Mouse (Mus musculus): ENCODE data around the gene Jam2. TPM values are rescaled to one million over a fixed set of nuclear protein-coding genes. Genes with fewer than 3 reads are reported as not detected.
A peak's percentile ranks its signal among the peaks of the same experiment; 100 is the strongest.

Gene Jam2
- total and polyA plus RNA-seq, 2 experiments from 2014 or later: 28.7 to 31.2 TPM

DNA sequence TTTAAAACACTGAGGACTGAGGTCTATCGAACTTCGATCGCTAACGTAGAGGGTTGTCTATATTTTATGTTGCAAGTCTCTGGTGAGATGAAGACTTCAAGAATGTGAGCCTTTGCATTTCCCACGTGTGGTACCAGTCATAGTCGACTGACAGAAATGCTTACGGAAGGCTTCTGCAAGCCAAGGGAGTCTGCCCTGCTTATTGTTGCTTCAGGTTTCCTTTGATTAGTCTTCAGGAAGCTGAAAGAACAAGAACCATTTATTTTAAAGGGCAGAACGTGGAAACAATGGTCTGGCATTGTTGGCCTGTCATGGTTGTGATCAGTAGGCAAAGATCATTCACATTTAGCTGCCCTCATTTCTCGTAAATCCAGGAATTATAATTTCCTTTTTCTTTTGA lies 22.8 kb downstream of the Jam2 start:
- no peak for ATAC-seq
- H3K27me3 ChIP-seq (ENCODE audit: insufficient read depth, low read length): no peaks in the 10 kb centered on the region
- H3K9me3 ChIP-seq (ENCODE audit: low read length): no peaks in the 10 kb centered on the region
- no peak overlapping the region for H3K27ac ChIP-seq
- no peak overlapping the region for H3K9ac ChIP-seq (replicated peaks; ENCODE audit: low read length)
- no peak overlapping the region for H3K4me2 ChIP-seq (ENCODE audit: low read depth, low read length)
- no peak for TF ChIP-seq CTCF (IDR thresholded peaks at IDR 0.05; ENCODE audit: low read depth)
- no peaks in the 10 kb centered on the region for H3K36me3 ChIP-seq (ENCODE audit: insufficient read depth, low read length)
- H3K4me1 ChIP-seq (ENCODE audit: insufficient read depth, low read length): no peaks in the 10 kb centered on the region
- WGBS: 57% methylated on average over 9 of the region's 9 CpGs
- H3K4me3 ChIP-seq (ENCODE audit: low read length): no peak overlapping the region
- no peak for DNase-seq (ENCODE audit: low spot score)

- Histone ChIP-seq H3K27ac (no peak overlapping the region), H3K36me3 (ENCODE audit: insufficient read depth, low read length) (no peaks in the 10 kb centered on the region), H3K9me3 (ENCODE audit: low read length) (no peaks in the 10 kb centered on the region), H3K27me3 (ENCODE audit: insufficient read depth, low read length) (no peaks in the 10 kb centered on the region), H3K4me2 (ENCODE audit: low read depth, low read length) (no peak overlapping the region), H3K4me3 (ENCODE audit: low read length) (no peak overlapping the region), H3K4me1 (ENCODE audit: insufficient read depth, low read length) (no peaks in the 10 kb centered on the region), H3K9ac (replicated peaks; ENCODE audit: low read length) (no peak overlapping the region)
- WGBS: 100% methylated on average over 1 of the region's 2 CpGs
- DNase-seq (ENCODE audit: low spot score): no peak
- no peak for ATAC-seq
- no peak for TF ChIP-seq CTCF (IDR thresholded peaks at IDR 0.05; ENCODE audit: low read depth)
Measured at GRCm38 (mm10) chr16:84800038-84800437, 26.1 kb downstream of the Jam2 start.

- Histone ChIP-seq H3K9me3 (ENCODE audit: low read length) (no peaks in the 10 kb centered on the region), H3K9ac (replicated peaks; ENCODE audit: low read length) (no peak overlapping the region), H3K4me1 (ENCODE audit: insufficient read depth, low read length) (no peaks in the 10 kb centered on the region), H3K27me3 (ENCODE audit: insufficient read depth, low read length) (no peaks in the 10 kb centered on the region), H3K36me3 (ENCODE audit: insufficient read depth, low read length) (no peaks in the 10 kb centered on the region), H3K4me2 (ENCODE audit: low read depth, low read length) (no peak overlapping the region), H3K27ac (no peak overlapping the region), H3K4me3 (ENCODE audit: low read length) (no peak overlapping the region)
- 64% methylated on average over 6 of the region's 6 CpGs for WGBS
- no peak for ATAC-seq
- no peak for TF ChIP-seq CTCF (IDR thresholded peaks at IDR 0.05; ENCODE audit: low read depth)
- DNase-seq (ENCODE audit: low spot score): peak; percentile 7
Measured at GRCm38 (mm10) chr16:84802217-84802616, 28.3 kb downstream of the Jam2 start.

GRCm38 (mm10) chr16:84804866-84805265 lies 30.9 kb downstream of the Jam2 start:
- Histone ChIP-seq H3K9ac (replicated peaks; ENCODE audit: low read length) (no peak overlapping the region), H3K4me3 (ENCODE audit: low read length) (no peak overlapping the region), H3K4me1 (ENCODE audit: insufficient read depth, low read length) (no peaks in the 10 kb centered on the region), H3K9me3 (ENCODE audit: low read length) (no peaks in the 10 kb centered on the region), H3K36me3 (ENCODE audit: insufficient read depth, low read length) (no peaks in the 10 kb centered on the region), H3K4me2 (ENCODE audit: low read depth, low read length) (no peak overlapping the region), H3K27me3 (ENCODE audit: insufficient read depth, low read length) (no peaks in the 10 kb centered on the region), H3K27ac (no peak overlapping the region)
- no peak for TF ChIP-seq CTCF (IDR thresholded peaks at IDR 0.05; ENCODE audit: low read depth)
- WGBS: 83% methylated on average over 5 of the region's 5 CpGs
- DNase-seq (ENCODE audit: low spot score): no peak
- ATAC-seq: no peak

DNA sequence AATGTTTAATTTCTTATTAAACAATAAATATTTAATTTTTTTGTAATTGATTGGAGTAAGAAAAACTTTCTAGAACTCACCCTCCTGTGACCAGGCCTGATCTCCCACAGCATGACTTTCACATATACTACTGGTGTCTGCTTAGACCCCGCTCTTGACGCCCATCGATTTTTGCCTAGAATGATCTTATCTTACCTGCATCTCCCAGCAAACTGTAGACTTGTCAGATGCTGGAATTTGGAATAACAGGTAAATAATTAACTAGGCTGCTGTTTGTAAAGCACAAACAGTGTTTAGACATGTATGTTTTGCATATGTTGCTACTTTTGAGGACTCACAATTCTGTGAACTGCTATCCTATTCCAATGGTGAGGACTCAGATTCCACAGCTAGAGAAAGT lies 32.3 kb downstream of the Jam2 start:
- Histone ChIP-seq H3K36me3 (ENCODE audit: insufficient read depth, low read length) (no peaks in the 10 kb centered on the region), H3K27me3 (ENCODE audit: insufficient read depth, low read length) (no peaks in the 10 kb centered on the region), H3K9me3 (ENCODE audit: low read length) (no peaks in the 10 kb centered on the region), H3K27ac (no peak overlapping the region), H3K4me1 (ENCODE audit: insufficient read depth, low read length) (no peaks in the 10 kb centered on the region), H3K4me2 (ENCODE audit: low read depth, low read length) (no peak overlapping the region), H3K9ac (replicated peaks; ENCODE audit: low read length) (no peak overlapping the region), H3K4me3 (ENCODE audit: low read length) (no peak overlapping the region)
- ATAC-seq (no peak), DNase-seq (ENCODE audit: low spot score) (no peak)
- 97% methylated on average over 3 of the region's 3 CpGs for WGBS
- no peak for TF ChIP-seq CTCF (IDR thresholded peaks at IDR 0.05; ENCODE audit: low read depth)

GRCm38 (mm10) chr16:84807874-84808273 lies 34.0 kb downstream of the Jam2 start:
- no peak for ATAC-seq
- no peaks in the 10 kb centered on the region for H3K27me3 ChIP-seq (ENCODE audit: insufficient read depth, low read length)

DNA sequence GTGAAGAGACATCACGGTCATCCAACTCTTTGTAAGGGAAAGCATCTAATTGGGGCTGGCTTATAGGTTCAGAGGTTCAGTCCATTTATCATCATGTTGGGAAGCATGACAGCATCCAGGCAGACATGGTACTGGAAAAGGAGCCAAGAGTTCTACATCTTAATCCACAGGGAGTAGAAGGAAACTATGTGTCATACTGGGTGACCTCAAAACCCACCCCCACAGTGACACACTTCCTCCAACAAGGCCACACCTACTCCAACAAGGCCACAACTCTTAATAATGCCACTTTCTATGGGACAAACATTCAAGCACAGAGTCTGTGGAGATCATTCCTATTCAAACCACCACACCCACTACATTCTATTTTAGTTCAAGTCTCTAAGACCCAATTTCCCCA lies 36.3 kb downstream of the Jam2 start:
- no peak for DNase-seq (ENCODE audit: low spot score)
- no peaks in the 10 kb centered on the region for H3K36me3 ChIP-seq (ENCODE audit: insufficient read depth, low read length)
- H3K9ac ChIP-seq (replicated peaks; ENCODE audit: low read length): no peak overlapping the region
- ATAC-seq: no peak
- H3K27me3 ChIP-seq (ENCODE audit: insufficient read depth, low read length): no peaks in the 10 kb centered on the region
- 89% methylated on average over 1 of the region's 1 CpGs for WGBS
- TF ChIP-seq CTCF (IDR thresholded peaks at IDR 0.05; ENCODE audit: low read depth): no peak
- no peak overlapping the region for H3K4me2 ChIP-seq (ENCODE audit: low read depth, low read length)
- no peak overlapping the region for H3K27ac ChIP-seq
- no peak overlapping the region for H3K4me3 ChIP-seq (ENCODE audit: low read length)
- no peaks in the 10 kb centered on the region for H3K4me1 ChIP-seq (ENCODE audit: insufficient read depth, low read length)
- no peaks in the 10 kb centered on the region for H3K9me3 ChIP-seq (ENCODE audit: low read length)

More at GRCm38 (mm10) chr16:84807874-84808273, 34.0 kb downstream of the Jam2 start:
- H3K4me1 ChIP-seq (ENCODE audit: insufficient read depth, low read length): no peaks in the 10 kb centered on the region
- H3K4me3 ChIP-seq (ENCODE audit: low read length): no peak overlapping the region
- WGBS: 91% methylated on average over 7 of the region's 7 CpGs
- no peak for TF ChIP-seq CTCF (IDR thresholded peaks at IDR 0.05; ENCODE audit: low read depth)
- no peaks in the 10 kb centered on the region for H3K36me3 ChIP-seq (ENCODE audit: insufficient read depth, low read length)
- H3K27ac ChIP-seq: no peak overlapping the region
- no peak overlapping the region for H3K4me2 ChIP-seq (ENCODE audit: low read depth, low read length)
- H3K9ac ChIP-seq (replicated peaks; ENCODE audit: low read length): no peak overlapping the region
- H3K9me3 ChIP-seq (ENCODE audit: low read length): no peaks in the 10 kb centered on the region
- DNase-seq (ENCODE audit: low spot score): no peak

Measured in hindbrain, postnatal 0 days (tissue).